Mouse (Mus musculus): ENCODE measurements around the gene Ptpdc1. TPM values are rescaled to one million over a fixed set of nuclear protein-coding genes. Genes with fewer than 3 reads are reported as not detected.

The Ptpdc1 gene
- polyA plus RNA-seq, 1 experiment = 5.8 TPM

- H3K27ac ChIP-seq (ENCODE audit: control insufficient read depth, insufficient read depth, low read depth, low read length, poor library complexity) = no peak overlapping the region
- H3K4me3 ChIP-seq (replicated peaks; ENCODE audit: control insufficient read depth, low read depth, low read length) = no peak overlapping the region
- no peaks in the 10 kb centered on the region for H3K4me1 ChIP-seq (ENCODE audit: control insufficient read depth, insufficient read depth, low read length)
- 83% methylated on average over 9 of the region's 9 CpGs for WGBS
- TF ChIP-seq CTCF (IDR thresholded peaks at IDR 0.05; ENCODE audit: control insufficient read depth, insufficient read depth, low read length) (no peak), POLR2A (IDR thresholded peaks at IDR 0.05; ENCODE audit: borderline replicate concordance, control insufficient read depth, low read depth, low read length) (no peak)
Observed at GRCm38 (mm10) chr13:48586496-48586895, 39.0 kb downstream of the Ptpdc1 start.

DNA sequence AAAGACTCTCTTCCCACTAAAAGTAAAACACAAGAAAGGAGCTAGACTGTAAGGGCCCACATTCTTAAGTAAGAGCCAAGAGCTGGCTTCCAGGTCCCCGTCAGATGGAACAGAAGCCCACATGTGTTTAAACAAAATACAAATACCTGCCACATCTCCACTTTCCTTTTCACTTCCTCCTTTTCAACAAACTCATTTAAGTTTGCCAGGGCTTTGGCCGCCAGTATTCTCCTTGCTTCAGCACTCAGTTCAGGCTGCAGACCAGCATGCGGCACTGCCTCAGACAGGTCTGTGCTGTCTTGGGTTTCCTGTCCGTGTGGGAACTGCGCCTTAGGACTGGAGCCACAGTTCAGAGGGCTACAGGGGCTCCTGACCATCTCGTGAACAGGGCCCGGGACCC, 39.7 kb downstream of the Ptpdc1 start:
- no peak overlapping the region for H3K4me3 ChIP-seq (replicated peaks; ENCODE audit: control insufficient read depth, low read depth, low read length)
- H3K27ac ChIP-seq (ENCODE audit: control insufficient read depth, insufficient read depth, low read depth, low read length, poor library complexity) = peak overlapping the region; percentile 32; the same call in 1 of the 2 replicates
- no peaks in the 10 kb centered on the region for H3K4me1 ChIP-seq (ENCODE audit: control insufficient read depth, insufficient read depth, low read length)
- TF ChIP-seq POLR2A (IDR thresholded peaks at IDR 0.05; ENCODE audit: borderline replicate concordance, control insufficient read depth, low read depth, low read length) (no peak), CTCF (IDR thresholded peaks at IDR 0.05; ENCODE audit: control insufficient read depth, insufficient read depth, low read length) (no peak)
- 33% methylated on average over 7 of the region's 7 CpGs for WGBS

DNA sequence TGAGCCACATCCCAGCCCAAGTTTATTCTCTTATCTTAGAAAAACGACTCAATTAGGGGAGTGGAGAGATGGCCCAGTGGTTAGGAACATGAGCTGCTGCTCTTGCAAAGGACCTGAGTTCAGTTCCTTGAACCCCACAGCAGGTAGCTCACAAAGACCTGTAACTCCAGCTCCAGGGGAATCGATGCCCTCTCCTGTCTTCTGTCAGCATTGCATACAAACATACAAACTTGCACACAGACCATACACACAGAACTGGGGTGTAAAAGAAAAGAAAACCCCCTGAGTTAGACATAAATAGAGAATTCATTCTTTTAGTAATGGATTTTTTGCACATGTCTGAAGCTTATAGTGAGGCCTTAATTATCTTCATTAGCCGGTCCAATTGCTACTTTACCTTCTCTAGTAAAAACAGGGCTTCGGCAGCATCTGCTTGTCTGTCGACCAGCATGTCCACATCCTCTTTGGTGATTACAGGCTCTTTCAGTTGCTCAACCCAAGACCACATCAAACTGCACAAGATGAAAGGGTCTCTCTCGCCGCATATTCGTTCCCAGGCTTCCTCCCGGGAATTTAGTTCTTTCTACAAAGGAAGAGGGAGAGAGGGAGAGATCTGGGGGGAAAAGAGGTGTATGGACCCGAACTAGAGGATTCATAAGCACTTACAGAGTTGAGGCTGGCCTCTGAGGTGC, 42.6 kb downstream of the Ptpdc1 start:
- Histone ChIP-seq H3K27ac (ENCODE audit: control insufficient read depth, insufficient read depth, low read depth, low read length, poor library complexity) (no peak overlapping the region), H3K4me1 (ENCODE audit: control insufficient read depth, insufficient read depth, low read length) (no peaks in the 10 kb centered on the region), H3K4me3 (replicated peaks; ENCODE audit: control insufficient read depth, low read depth, low read length) (no peak overlapping the region)
- WGBS = 67% methylated on average over 10 of the region's 10 CpGs
- TF ChIP-seq CTCF (IDR thresholded peaks at IDR 0.05; ENCODE audit: control insufficient read depth, insufficient read depth, low read length) (no peak), POLR2A (IDR thresholded peaks at IDR 0.05; ENCODE audit: borderline replicate concordance, control insufficient read depth, low read depth, low read length) (no peak)

GRCm38 (mm10) chr13:48578616-48579015, 46.8 kb downstream of the Ptpdc1 start:
- Histone ChIP-seq H3K4me1 (ENCODE audit: control insufficient read depth, insufficient read depth, low read length) (no peaks in the 10 kb centered on the region), H3K4me3 (replicated peaks; ENCODE audit: control insufficient read depth, low read depth, low read length) (no peak overlapping the region), H3K27ac (ENCODE audit: control insufficient read depth, insufficient read depth, low read depth, low read length, poor library complexity) (no peak overlapping the region)
- no peak for TF ChIP-seq POLR2A (IDR thresholded peaks at IDR 0.05; ENCODE audit: borderline replicate concordance, control insufficient read depth, low read depth, low read length)
- no peak for TF ChIP-seq CTCF (IDR thresholded peaks at IDR 0.05; ENCODE audit: control insufficient read depth, insufficient read depth, low read length)
- 75% methylated on average over 4 of the region's 4 CpGs for WGBS

DNA sequence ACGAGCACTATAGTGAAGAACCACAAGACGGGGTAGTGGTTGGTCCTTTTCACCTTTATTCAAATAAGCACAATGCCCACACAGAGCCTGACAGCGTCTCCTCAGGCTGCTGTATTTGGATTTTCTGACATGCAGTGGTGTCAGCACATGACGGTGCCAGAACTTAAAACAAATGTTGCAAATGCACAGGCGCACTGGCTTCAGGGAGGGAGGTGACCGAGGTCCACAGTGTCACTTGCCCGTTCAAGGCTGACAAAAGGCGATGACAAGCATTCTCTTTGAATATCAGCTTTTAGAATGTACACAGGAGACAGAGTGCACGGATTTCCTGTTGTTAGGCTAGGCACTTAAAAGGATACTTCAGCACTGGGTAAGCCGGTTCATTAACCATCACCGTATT, 47.6 kb downstream of the Ptpdc1 start:
- H3K4me1 ChIP-seq (ENCODE audit: control insufficient read depth, insufficient read depth, low read length) = no peaks in the 10 kb centered on the region
- 75% methylated on average over 11 of the region's 11 CpGs for WGBS
- no peak overlapping the region for H3K27ac ChIP-seq (ENCODE audit: control insufficient read depth, insufficient read depth, low read depth, low read length, poor library complexity)
- no peak for TF ChIP-seq POLR2A (IDR thresholded peaks at IDR 0.05; ENCODE audit: borderline replicate concordance, control insufficient read depth, low read depth, low read length)
- no peak for TF ChIP-seq CTCF (IDR thresholded peaks at IDR 0.05; ENCODE audit: control insufficient read depth, insufficient read depth, low read length)
- no peak overlapping the region for H3K4me3 ChIP-seq (replicated peaks; ENCODE audit: control insufficient read depth, low read depth, low read length)

DNA sequence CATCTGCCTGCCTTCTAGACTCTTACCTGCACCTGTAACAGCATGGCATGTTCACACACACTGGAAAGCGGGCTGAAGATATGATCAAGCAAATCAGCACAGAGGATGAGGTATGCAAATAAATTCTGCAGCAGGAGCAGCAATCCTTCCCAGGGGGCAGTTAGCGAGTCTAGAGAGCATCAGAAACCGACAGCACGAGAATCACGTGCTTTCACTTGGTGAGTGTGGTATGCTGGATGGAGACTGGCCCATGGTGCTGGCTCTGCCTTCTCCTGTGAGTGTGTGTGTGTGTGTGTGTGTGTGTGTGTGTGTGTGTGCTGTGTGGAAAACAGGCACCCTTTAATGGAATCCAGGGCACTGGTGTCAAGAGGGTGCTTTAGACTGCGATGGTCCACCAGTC, 48.5 kb downstream of the Ptpdc1 start:
- 79% methylated on average over 6 of the region's 6 CpGs for WGBS
- no peak overlapping the region for H3K27ac ChIP-seq (ENCODE audit: control insufficient read depth, insufficient read depth, low read depth, low read length, poor library complexity)
- H3K4me3 ChIP-seq (replicated peaks; ENCODE audit: control insufficient read depth, low read depth, low read length) = no peak overlapping the region
- no peaks in the 10 kb centered on the region for H3K4me1 ChIP-seq (ENCODE audit: control insufficient read depth, insufficient read depth, low read length)
- TF ChIP-seq POLR2A (IDR thresholded peaks at IDR 0.05; ENCODE audit: borderline replicate concordance, control insufficient read depth, low read depth, low read length) = no peak
- no peak for TF ChIP-seq CTCF (IDR thresholded peaks at IDR 0.05; ENCODE audit: control insufficient read depth, insufficient read depth, low read length)

- H3K4me1 ChIP-seq (ENCODE audit: control insufficient read depth, insufficient read depth, low read length) = no peaks in the 10 kb centered on the region; the same call in 1 of the 2 replicates
- no peak overlapping the region for H3K4me3 ChIP-seq (replicated peaks; ENCODE audit: control insufficient read depth, low read depth, low read length)
- 66% methylated on average over 6 of the region's 6 CpGs for WGBS
- TF ChIP-seq CTCF (IDR thresholded peaks at IDR 0.05; ENCODE audit: control insufficient read depth, insufficient read depth, low read length) (no peak), POLR2A (IDR thresholded peaks at IDR 0.05; ENCODE audit: borderline replicate concordance, control insufficient read depth, low read depth, low read length) (no peak)
- no peak overlapping the region for H3K27ac ChIP-seq (ENCODE audit: control insufficient read depth, insufficient read depth, low read depth, low read length, poor library complexity)
Observed at GRCm38 (mm10) chr13:48574718-48575117, 50.7 kb downstream of the Ptpdc1 start.

DNA sequence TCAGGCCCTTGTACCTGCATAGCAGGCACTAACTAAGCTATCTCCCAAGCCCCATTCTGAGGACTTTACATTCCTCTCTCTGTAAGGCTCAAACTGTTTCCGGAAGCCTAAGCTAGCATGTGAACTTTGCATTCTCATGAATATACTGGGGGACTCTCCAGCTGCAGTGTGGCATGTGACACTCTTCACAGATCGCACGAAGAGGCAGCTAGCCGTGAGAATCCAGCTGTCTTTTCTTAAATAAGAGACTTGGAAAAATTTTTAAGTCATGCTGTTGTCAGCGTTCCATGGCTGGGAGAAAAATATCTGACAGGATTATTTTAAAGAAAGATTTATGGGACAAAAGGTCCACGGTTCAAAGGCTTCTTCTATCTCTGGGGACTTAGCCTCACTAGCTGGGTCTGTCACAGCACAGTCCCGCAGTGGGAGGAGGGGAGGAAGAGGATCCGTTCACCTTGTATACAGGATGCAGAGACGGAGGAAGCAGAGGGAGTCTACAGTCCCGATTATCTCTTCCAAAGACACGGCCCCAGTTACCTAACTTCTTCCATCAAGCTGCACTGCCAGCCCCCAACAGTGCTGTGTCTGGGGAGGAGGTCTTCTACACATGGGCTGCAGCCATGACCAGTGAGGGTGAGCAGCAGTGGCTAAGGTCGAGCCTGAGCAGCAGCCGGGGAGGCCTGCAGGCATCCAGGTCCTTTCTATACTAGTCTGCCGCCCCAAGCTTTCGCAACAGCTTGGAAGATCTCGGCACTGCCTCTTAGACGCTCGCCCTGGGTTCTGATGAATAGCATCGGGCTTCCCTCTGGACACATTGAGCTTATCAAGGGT, 51.7 kb downstream of the Ptpdc1 start:
- Histone ChIP-seq H3K4me3 (replicated peaks; ENCODE audit: control insufficient read depth, low read depth, low read length) (no peak overlapping the region), H3K4me1 (ENCODE audit: control insufficient read depth, insufficient read depth, low read length) (no peaks in the 10 kb centered on the region; the same call in 1 of the 2 replicates), H3K27ac (ENCODE audit: control insufficient read depth, insufficient read depth, low read depth, low read length, poor library complexity) (no peak overlapping the region)
- TF ChIP-seq CTCF (IDR thresholded peaks at IDR 0.05; ENCODE audit: control insufficient read depth, insufficient read depth, low read length) (no peak), POLR2A (IDR thresholded peaks at IDR 0.05; ENCODE audit: borderline replicate concordance, control insufficient read depth, low read depth, low read length) (no peak)
- WGBS = 64% methylated on average over 19 of the region's 19 CpGs
